Mouse (Mus musculus) thymus, adult 2 months (tissue): Measurements from ENCODE around the gene Piwil1. TPM values are rescaled to one million over a fixed set of nuclear protein-coding genes. Genes with fewer than 3 reads are reported as not detected.
A peak's percentile ranks its signal among the peaks of the same experiment; 100 is the strongest.

ENCODE experiments used
- DNase-seq: peaks from one replicate; pipeline ENCODE4 v3.0.0; 2021
- H3K27ac ChIP-seq: fragments of 200-500 bp; 2 replicates; pipeline ENCODE4 v1.5.1; 2012; ENCODE audit warnings: low read length, control low read depth; ENCODE audit not compliant: control insufficient read depth, insufficient read depth
- H3K27me3 ChIP-seq: fragments of 200-500 bp; 2 replicates; pipeline ENCODE4 v1.6.1; 2012; ENCODE audit warnings: mild to moderate bottlenecking, low read length, moderate library complexity, mixed read lengths; ENCODE audit not compliant: control insufficient read depth, insufficient read depth
- H3K36me3 ChIP-seq: fragments of 200-500 bp; 2 replicates; pipeline ENCODE4 v1.6.1; 2012; ENCODE audit warnings: mild to moderate bottlenecking, low read length, moderate library complexity; ENCODE audit not compliant: control insufficient read depth, insufficient read depth
- H3K4me1 ChIP-seq: fragments of 200-500 bp; replicated peaks from 2 replicates; pipeline ENCODE4 v1.6.1; 2012; ENCODE audit warnings: low read length; ENCODE audit not compliant: control insufficient read depth, insufficient read depth
- H3K4me3 ChIP-seq: fragments of 200-500 bp; 2 replicates; pipeline ENCODE4 v1.5.1; 2012; ENCODE audit warnings: mild to moderate bottlenecking, low read length, control low read depth, moderate library complexity; ENCODE audit not compliant: control insufficient read depth, insufficient read depth
- CTCF ChIP-seq: fragments of 200-500 bp; IDR thresholded peaks from 2 replicates; pipeline ENCODE4 v1.5.1; 2012; ENCODE audit warnings: mild to moderate bottlenecking, control low read depth, low read length, moderate library complexity, borderline replicate concordance; ENCODE audit not compliant: control insufficient read depth, poor library complexity, insufficient read depth; ENCODE audit errors: extremely low read depth
- POLR2A ChIP-seq: fragments of 200-500 bp; IDR thresholded peaks from 2 replicates; pipeline ENCODE4 v1.6.1; 2012; ENCODE audit warnings: mild to moderate bottlenecking, low read length, control low read depth, moderate library complexity; ENCODE audit not compliant: control insufficient read depth, poor library complexity, insufficient read depth; ENCODE audit errors: extremely low read depth
- WGBS: fragments of 180-500 bp; shearing (Covaris S2); methylation state at CpG from one replicate; pipeline ENCODE4 v1.1.7; 2018; 5-methylcytosine and 5-hydroxymethylcytosine counted together
- polyA plus RNA-seq: library from polyadenylated mRNA; depleted of rRNA; stranded (reverse); fragments of >200 nt; gene quantifications from 2 replicates; pipeline ENCODE4 v1.2.3, GENCODE M21; 2012

The Piwil1 gene
- polyA plus RNA-seq, 1 experiment = 0.08 TPM

DNA sequence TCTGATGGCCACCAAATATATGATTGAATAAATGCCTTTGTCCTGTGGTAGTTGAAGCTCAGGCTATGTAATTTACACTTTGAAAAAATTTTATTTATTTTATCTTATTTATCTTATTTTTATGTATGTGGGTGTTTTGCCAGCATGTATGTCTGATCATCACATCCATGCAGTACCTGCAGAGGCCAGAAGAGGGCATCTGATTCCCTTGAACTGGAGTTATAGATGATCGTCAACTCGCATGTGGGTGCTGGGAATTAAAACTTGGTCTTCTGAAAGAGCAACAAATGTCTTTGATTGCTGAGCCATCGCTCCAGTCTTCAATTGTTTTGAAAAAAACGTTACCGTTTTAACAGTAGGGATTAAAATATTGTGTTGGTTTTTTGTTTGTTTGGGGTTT lies 15.2 kb upstream of the Piwil1 start:
- TF ChIP-seq CTCF (no peak), POLR2A (no peak)
- H3K4me1 ChIP-seq = no peaks in the 10 kb centered on the region
- H3K4me3 ChIP-seq = no peak overlapping the region
- no peaks in the 10 kb centered on the region for H3K27me3 ChIP-seq
- 89% methylated on average over 5 of the region's 5 CpGs for WGBS
- H3K27ac ChIP-seq = no peak overlapping the region
- peak; percentile 7 for DNase-seq
- H3K36me3 ChIP-seq = no peaks in the 10 kb centered on the region

DNA sequence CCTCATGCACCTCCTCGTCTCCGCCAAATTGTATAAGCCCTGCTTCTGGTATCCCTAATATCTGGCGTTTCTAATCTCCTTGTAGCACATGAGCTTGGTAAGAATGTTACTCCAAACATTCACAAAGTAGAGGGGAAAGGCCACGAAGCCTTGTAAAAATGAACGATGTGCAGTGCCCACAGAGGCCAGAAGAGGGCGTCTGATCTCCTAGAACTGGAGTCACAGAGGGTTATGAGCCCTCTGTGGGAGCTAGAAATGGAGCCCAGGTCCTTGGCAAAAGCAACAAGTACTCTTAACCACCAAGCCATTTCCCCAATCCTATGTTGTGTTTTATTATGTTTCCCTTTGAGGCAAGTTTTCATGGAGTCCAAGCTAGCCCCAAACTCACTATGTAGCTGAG lies 8.2 kb upstream of the Piwil1 start:
- Histone ChIP-seq H3K4me1 (no peaks in the 10 kb centered on the region), H3K4me3 (no peak overlapping the region)
- WGBS = 66% methylated on average over 6 of the region's 6 CpGs

DNA sequence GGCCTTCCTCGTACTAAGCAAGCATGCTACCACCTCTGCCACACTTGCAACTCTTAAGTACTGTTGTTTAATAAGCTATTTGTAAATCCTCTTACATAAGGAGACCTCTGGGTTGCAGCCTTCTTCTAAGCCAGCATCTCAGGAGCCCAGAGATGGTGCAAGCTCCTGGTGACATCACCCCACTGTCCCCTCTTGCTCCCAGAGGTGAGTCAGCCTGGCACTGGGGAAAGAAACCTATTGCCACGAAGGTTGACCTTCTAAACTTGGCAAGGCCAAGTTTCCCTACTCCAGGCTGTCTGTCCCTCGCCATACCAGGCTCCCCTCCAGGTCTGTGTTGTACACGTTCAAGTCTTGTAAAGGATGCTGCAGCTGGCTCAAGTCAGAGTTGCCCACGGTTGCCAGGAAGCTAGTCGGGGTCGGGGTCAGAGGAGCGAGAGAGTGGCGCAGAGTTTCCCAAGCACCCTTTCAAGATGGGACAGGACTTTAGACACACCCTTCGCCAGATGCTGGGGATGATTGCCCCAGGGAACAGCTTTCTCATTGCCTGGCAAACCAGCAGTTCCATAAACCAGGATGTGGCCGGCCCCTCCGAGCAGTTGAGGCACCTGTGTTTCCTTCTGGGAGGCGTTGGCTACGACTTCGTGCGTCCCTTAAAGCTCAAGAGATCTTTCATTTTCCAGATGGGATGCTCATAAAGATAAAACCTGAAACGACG lies 7.6 kb upstream of the Piwil1 start:
- H3K27ac ChIP-seq = no peak overlapping the region
- DNase-seq = no peak
- TF ChIP-seq CTCF = no peak
- no peak for TF ChIP-seq POLR2A
- WGBS = 83% methylated on average over 18 of the region's 18 CpGs
- no peaks in the 10 kb centered on the region for H3K27me3 ChIP-seq
- no peak overlapping the region for H3K4me3 ChIP-seq
- H3K36me3 ChIP-seq = no peaks in the 10 kb centered on the region
- no peaks in the 10 kb centered on the region for H3K4me1 ChIP-seq

More for the DNA sequence above, 8.2 kb upstream of the Piwil1 start:
- TF ChIP-seq CTCF = no peak
- no peak for TF ChIP-seq POLR2A
- H3K27me3 ChIP-seq = no peaks in the 10 kb centered on the region
- no peak overlapping the region for H3K27ac ChIP-seq
- no peaks in the 10 kb centered on the region for H3K36me3 ChIP-seq
- DNase-seq = no peak

DNA sequence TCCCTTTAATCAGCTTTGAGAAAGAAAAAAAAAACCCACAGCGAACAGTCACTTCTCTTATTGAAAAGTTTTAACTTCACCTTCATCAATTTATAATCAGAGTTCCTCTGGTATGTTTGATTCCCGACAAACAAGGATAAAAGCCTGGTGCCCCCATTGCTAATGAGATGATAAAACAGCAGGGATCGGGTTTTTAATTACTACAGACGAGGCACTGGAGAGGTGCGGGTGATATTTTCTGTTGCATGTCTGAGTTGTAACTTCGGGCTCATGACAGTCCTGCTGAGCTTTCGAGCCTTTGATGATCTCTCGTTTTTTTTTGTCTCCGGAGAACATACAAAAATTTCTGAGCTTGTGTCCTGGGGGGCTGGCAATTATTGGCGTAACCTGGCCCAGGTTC lies 5.5 kb upstream of the Piwil1 start:
- TF ChIP-seq CTCF (no peak), POLR2A (no peak)
- H3K27me3 ChIP-seq = no peaks in the 10 kb centered on the region
- WGBS = 85% methylated on average over 10 of the region's 10 CpGs
- no peak for DNase-seq
- no peaks in the 10 kb centered on the region for H3K36me3 ChIP-seq
- no peaks in the 10 kb centered on the region for H3K4me1 ChIP-seq
- no peak overlapping the region for H3K27ac ChIP-seq
- H3K4me3 ChIP-seq = no peak overlapping the region

DNA sequence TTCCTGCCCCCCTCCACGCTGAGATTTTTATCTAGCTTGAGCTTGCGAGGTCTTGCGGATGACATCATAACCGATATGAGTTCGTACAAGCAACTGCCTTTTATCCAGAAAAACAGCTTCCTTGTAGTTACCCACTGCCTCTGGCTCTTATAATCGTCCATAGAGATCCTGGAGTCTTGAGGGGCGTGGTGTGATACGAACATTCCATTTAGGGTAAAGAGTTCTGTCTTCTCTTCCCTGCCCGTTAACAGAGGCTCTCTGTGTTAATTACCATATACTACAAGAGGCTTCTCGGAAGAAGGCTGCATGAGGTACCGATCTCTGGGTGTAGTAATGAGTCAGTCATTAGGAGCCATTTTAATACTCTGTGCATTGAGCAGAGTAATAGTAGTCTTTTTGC lies 1.6 kb upstream of the Piwil1 start:
- no peaks in the 10 kb centered on the region for H3K27me3 ChIP-seq
- TF ChIP-seq POLR2A (no peak), CTCF (no peak)
- no peak overlapping the region for H3K4me3 ChIP-seq
- no peaks in the 10 kb centered on the region for H3K36me3 ChIP-seq
- 52% methylated on average over 11 of the region's 11 CpGs for WGBS
- DNase-seq = no peak
- H3K4me1 ChIP-seq = no peaks in the 10 kb centered on the region
- no peak overlapping the region for H3K27ac ChIP-seq

GRCm38 (mm10) chr5:128703688-128704087 lies 1.4 kb downstream of the Piwil1 start:
- Histone ChIP-seq H3K4me1 (no peaks in the 10 kb centered on the region), H3K27me3 (no peaks in the 10 kb centered on the region), H3K4me3 (no peak overlapping the region), H3K36me3 (no peaks in the 10 kb centered on the region), H3K27ac (no peak overlapping the region)
- TF ChIP-seq CTCF (no peak), POLR2A (no peak)
- WGBS = 66% methylated on average over 10 of the region's 10 CpGs
- DNase-seq = no peak

GRCm38 (mm10) chr5:128704134-128704904 lies 2.0 kb downstream of the Piwil1 start:
- Histone ChIP-seq H3K27ac (no peak overlapping the region), H3K36me3 (no peaks in the 10 kb centered on the region), H3K4me1 (no peaks in the 10 kb centered on the region), H3K27me3 (no peaks in the 10 kb centered on the region), H3K4me3 (no peak overlapping the region)
- DNase-seq = no peak
- TF ChIP-seq POLR2A (no peak), CTCF (no peak)
- 51% methylated on average over 17 of the region's 19 CpGs for WGBS
